ENCODE assay signal across 16 mouse cellular contexts in genomic region chr13:24962119-24962518, GRCm38 (mm10).
"Had no signal": no experiment of that assay in that cellular context is flagged by ENCODE, and none has a peak within 500 bp of the region (broad histone marks: within the 10 kb centered on the region; RNA-seq: fewer than 3 reads in every experiment).

No protein-coding gene starts in this region.

- H3K27ac ChIP-seq: lung, embryonic 15.5 days; macrophage; midbrain, embryonic 13.5 days; midbrain, embryonic 15.5 days; neural tube, embryonic 12.5 days had no signal

- DNase-seq: liver, postnatal 0 days; lung, adult 2 months; lung, postnatal 14 days; lung, postnatal 36 days; right cerebral cortex, postnatal 14 days; thymus, adult 18-20 months; thymus, postnatal 14 days; thymus, postnatal 4 days had no signal

- H3K4me3 ChIP-seq: lung, embryonic 15.5 days; megakaryocyte, embryonic 14.5 days; midbrain, embryonic 13.5 days; midbrain, embryonic 15.5 days; neural tube, embryonic 12.5 days had no signal

- ATAC-seq: liver, postnatal 0 days; lung, postnatal 0 days; midbrain, embryonic 13.5 days; midbrain, embryonic 15.5 days had no signal

- H3K36me3 ChIP-seq: lung, embryonic 15.5 days; midbrain, embryonic 13.5 days; midbrain, embryonic 15.5 days; neural tube, embryonic 12.5 days had no signal

- H3K9ac ChIP-seq: liver, postnatal 0 days; lung, embryonic 15.5 days; midbrain, embryonic 13.5 days; midbrain, embryonic 15.5 days; neural tube, embryonic 12.5 days had no signal

- H3K4me2 ChIP-seq: lung, embryonic 15.5 days; midbrain, embryonic 11.5 days; midbrain, embryonic 13.5 days; midbrain, embryonic 15.5 days; neural tube, embryonic 12.5 days had no signal

- H3K27me3 ChIP-seq: lung, embryonic 15.5 days; midbrain, embryonic 13.5 days; midbrain, embryonic 15.5 days; neural tube, embryonic 12.5 days had no signal

- H3K9me3 ChIP-seq: lung, embryonic 15.5 days; megakaryocyte, embryonic 14.5 days; midbrain, embryonic 13.5 days; midbrain, embryonic 15.5 days; neural tube, embryonic 12.5 days had no signal
